Mouse (Mus musculus) lung, postnatal 0 days (tissue): ENCODE data around the gene Fabp3.

Experiments
- CTCF ChIP-seq: IDR thresholded peaks from 2 replicates; pipeline ENCODE4 v1.5.1; 2016; ENCODE audit warnings: antibody characterized with exemption, mild to moderate bottlenecking
- EP300 ChIP-seq: IDR thresholded peaks from 2 replicates; pipeline ENCODE4 v1.6.1; 2016; ENCODE audit warnings: antibody characterized with exemption, mild to moderate bottlenecking, control low read depth

DNA sequence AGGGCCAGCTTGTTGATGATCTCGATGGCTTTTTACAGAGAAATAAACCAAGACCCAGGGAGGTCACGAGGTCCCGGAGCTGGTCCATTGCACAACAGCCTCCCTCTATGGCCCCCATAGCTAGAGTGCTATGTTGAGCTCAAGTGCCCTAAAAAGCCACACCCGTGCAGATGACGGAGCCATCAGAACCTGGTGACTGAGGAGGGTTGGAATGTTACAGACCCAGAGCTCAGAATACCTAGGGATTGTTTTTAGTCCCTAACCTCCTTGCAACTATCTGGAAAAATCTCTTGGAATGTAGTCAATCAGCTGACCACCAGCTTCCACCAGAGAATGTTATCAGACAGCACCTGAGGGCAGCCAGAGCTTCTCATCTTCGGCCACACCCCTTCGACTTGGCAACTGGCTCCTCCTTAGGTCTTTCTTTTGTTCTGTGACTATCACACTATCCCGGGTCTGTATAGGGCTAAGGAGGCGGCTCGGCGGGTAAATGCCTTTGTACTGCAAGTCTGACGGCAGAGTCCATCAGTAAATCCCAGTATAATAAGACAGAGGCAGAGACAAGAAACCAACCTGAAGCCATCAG is 6.0 kb upstream of the Fabp3 start:
- TF ChIP-seq CTCF, result no peak
- peak; percentile 73 for TF ChIP-seq EP300
